Mouse (Mus musculus) midbrain, embryonic 16.5 days (tissue): Measurements from ENCODE around the gene Ppp2r5a. TPM values are rescaled to one million over a fixed set of nuclear protein-coding genes. Genes with fewer than 3 reads are reported as not detected.

ENCODE experiments used
- ATAC-seq: fragments of 200-750 bp; cut with Nextera tagmentation; 2 replicates; pipeline ENCODE4 v1.8.0; 2017; ENCODE audit warnings: moderate TSS enrichment
- H3K27ac ChIP-seq: fragments of 300-500 bp; sonication (generic); 2 replicates; pipeline ENCODE4 v1.5.1; 2014; ENCODE audit warnings: mild to moderate bottlenecking, low read length, mixed read lengths
- H3K27me3 ChIP-seq: fragments of 300-500 bp; sonication (generic); 2 replicates; pipeline ENCODE4 v1.6.1; 2014; ENCODE audit warnings: low read depth, low read length, mixed read lengths; ENCODE audit not compliant: control insufficient read depth, insufficient read depth
- H3K36me3 ChIP-seq: fragments of 300-500 bp; sonication (generic); 2 replicates; pipeline ENCODE4 v1.6.1; 2014; ENCODE audit warnings: mild to moderate bottlenecking, low read length, moderate library complexity, mixed read lengths; ENCODE audit not compliant: control insufficient read depth, insufficient read depth
- H3K4me1 ChIP-seq: fragments of 300-500 bp; sonication (generic); 2 replicates; pipeline ENCODE4 v1.6.1; 2014; ENCODE audit warnings: mild to moderate bottlenecking, low read length, mixed read lengths; ENCODE audit not compliant: control insufficient read depth, insufficient read depth
- H3K4me2 ChIP-seq: fragments of 300-500 bp; sonication (generic); 2 replicates; pipeline ENCODE4 v1.6.1; 2014; ENCODE audit warnings: mild to moderate bottlenecking, low read length, mixed read lengths
- H3K4me3 ChIP-seq: fragments of 300-500 bp; sonication (generic); 2 replicates; pipeline ENCODE4 v1.5.1; 2014; ENCODE audit warnings: low read depth, mild to moderate bottlenecking, low read length, moderate library complexity, mixed read lengths
- H3K9ac ChIP-seq: fragments of 300-500 bp; sonication (generic); 2 replicates; pipeline ENCODE4 v1.6.1; 2014; ENCODE audit warnings: low read depth, low read length, mixed read lengths
- H3K9me3 ChIP-seq: fragments of 300-500 bp; sonication (generic); replicated peaks from 2 replicates; pipeline ENCODE4 v1.6.1; 2014; ENCODE audit warnings: mild to moderate bottlenecking, low read length, mixed read lengths; ENCODE audit not compliant: control insufficient read depth, poor library complexity, severe bottlenecking
- WGBS: fragments of 180-500 bp; shearing (Covaris S2); extraction: QIAGEN DNeasy Blood & Tissue Kit; methylation state at CpG from one replicate; pipeline ENCODE4 v1.1.7; 2014; 5-methylcytosine and 5-hydroxymethylcytosine counted together
- polyA plus RNA-seq: library from polyadenylated mRNA; unstranded; fragments of >200 nt; fragmentation: Nextera tagmentation; extraction: Ambion mirVana; gene quantifications from 2 replicates; pipeline ENCODE4 v1.2.1, GENCODE M21; 2015

The Ppp2r5a gene
- polyA plus RNA-seq, 1 experiment from 2014 or later, result 6.5 TPM

DNA sequence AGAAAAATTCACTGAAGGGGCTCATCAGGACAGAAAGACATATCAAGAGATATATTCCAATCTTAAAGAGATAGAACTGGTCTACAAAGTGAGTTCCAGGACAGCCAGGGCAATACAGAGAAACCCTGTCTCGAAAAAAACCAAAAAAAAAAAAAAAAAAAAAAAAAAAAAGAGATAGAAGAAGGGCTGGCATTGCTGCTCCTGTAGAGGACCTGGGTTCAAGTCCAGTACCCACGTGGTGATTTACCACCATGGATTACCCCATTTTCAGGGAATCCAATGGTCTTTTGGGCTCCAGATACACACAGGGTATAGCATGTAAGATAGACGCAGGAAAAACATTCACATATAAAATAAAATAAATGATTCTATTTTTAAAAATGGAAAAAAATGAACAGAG, 22.2 kb downstream of the Ppp2r5a start:
- ATAC-seq, result no peak
- Histone ChIP-seq H3K36me3 (no peaks in the 10 kb centered on the region), H3K4me1 (0 out of 2 replicates have a peak, but pooled peaks cover 2% of the 10 kb centered on the region), H3K27me3 (no peaks in the 10 kb centered on the region), H3K4me2 (no peak overlapping the region), H3K27ac (no peak overlapping the region), H3K9me3 (no peaks in the 10 kb centered on the region), H3K4me3 (no peak overlapping the region), H3K9ac (no peak overlapping the region)
- 89% methylated on average over 3 of the region's 3 CpGs for WGBS

DNA sequence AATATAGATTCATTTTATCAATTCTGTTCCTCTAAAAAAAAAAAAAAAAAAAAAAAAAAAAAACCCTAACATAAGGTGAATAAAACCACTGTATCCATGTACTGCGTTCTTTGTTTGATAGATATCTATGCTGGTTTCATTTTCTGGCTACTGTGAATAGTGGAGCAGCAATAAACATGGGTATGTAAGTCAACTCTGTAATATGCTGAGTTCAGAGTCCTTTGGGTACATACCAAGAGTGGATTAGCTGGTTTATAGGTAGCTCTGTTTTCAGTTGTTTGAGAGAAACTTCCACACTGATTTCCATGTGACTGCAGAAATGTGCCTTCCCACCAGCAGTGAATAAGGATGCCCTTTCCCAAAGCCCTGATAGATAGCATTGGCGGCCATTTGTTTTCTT, 25.0 kb downstream of the Ppp2r5a start:
- Histone ChIP-seq H3K9me3 (no peaks in the 10 kb centered on the region), H3K36me3 (no peaks in the 10 kb centered on the region), H3K4me3 (no peak overlapping the region), H3K4me2 (no peak overlapping the region), H3K27ac (no peak overlapping the region), H3K4me1 (0 out of 2 replicates have a peak, but pooled peaks cover 2% of the 10 kb centered on the region), H3K27me3 (no peaks in the 10 kb centered on the region), H3K9ac (no peak overlapping the region)
- ATAC-seq, result no peak
- WGBS, result 96% methylated on average over 2 of the region's 2 CpGs

GRCm38 (mm10) chr1:191375644-191375998, 27.5 kb downstream of the Ppp2r5a start:
- Histone ChIP-seq H3K9me3 (no peaks in the 10 kb centered on the region), H3K4me2 (no peak overlapping the region), H3K36me3 (no peaks in the 10 kb centered on the region), H3K9ac (no peak overlapping the region), H3K27ac (no peak overlapping the region), H3K4me3 (no peak overlapping the region), H3K27me3 (no peaks in the 10 kb centered on the region), H3K4me1 (no peaks in the 10 kb centered on the region)
- no peak for ATAC-seq
- 94% methylated on average over 5 of the region's 5 CpGs for WGBS

GRCm38 (mm10) chr1:191374993-191375643, 28.0 kb downstream of the Ppp2r5a start:
- H3K4me2 ChIP-seq, result no peak overlapping the region
- WGBS, result 95% methylated on average over 10 of the region's 10 CpGs
- H3K4me3 ChIP-seq, result no peak overlapping the region
- H3K36me3 ChIP-seq, result no peaks in the 10 kb centered on the region
- H3K27me3 ChIP-seq, result no peaks in the 10 kb centered on the region
- no peak for ATAC-seq
- no peak overlapping the region for H3K9ac ChIP-seq
- H3K9me3 ChIP-seq, result no peaks in the 10 kb centered on the region
- no peaks in the 10 kb centered on the region for H3K4me1 ChIP-seq
- H3K27ac ChIP-seq, result no peak overlapping the region

DNA sequence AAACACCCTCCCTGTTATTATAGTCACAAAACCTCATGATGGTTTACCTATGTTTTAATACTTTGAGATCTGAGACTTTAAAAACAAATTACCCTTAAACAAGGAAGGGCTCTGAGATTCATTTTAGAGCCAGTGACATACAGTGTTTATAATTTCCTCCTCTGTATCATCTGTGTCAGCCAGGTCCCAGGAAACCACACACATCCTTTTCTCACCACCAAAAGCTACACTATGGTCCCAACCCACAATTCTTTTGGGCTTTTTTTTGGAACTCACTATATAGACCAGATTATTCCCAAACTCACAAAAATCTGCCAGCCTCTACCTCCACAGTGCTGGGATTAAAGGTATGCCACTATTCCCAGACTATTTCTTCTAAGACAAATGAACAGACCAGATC, 33.9 kb downstream of the Ppp2r5a start:
- Histone ChIP-seq H3K9ac (no peak overlapping the region), H3K36me3 (no peaks in the 10 kb centered on the region), H3K4me2 (no peak overlapping the region), H3K4me1 (no peaks in the 10 kb centered on the region), H3K27ac (no peak overlapping the region), H3K9me3 (no peaks in the 10 kb centered on the region), H3K27me3 (no peaks in the 10 kb centered on the region), H3K4me3 (no peak overlapping the region)
- no peak for ATAC-seq

DNA sequence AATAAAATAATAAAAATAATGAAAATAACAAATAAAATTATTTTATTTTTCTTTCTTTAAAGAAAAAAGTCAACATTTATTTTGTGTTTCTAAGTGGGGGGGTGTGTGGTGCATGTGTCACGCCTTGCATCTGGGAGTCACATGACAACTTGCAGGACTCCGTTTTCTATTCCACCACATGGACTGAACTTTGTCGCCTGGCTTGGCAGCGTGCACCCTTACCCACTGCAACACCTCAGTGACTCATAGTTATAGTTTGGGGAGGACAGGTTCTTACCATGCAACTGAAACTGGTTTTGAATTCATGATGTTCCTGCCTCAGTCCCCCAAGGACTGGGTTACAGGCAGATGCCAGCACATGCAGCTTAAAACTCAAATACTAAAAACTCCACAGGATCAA, 34.9 kb downstream of the Ppp2r5a start:
- no peaks in the 10 kb centered on the region for H3K27me3 ChIP-seq
- WGBS, result 94% methylated on average over 4 of the region's 4 CpGs
- no peaks in the 10 kb centered on the region for H3K36me3 ChIP-seq
- no peaks in the 10 kb centered on the region for H3K4me1 ChIP-seq
- no peak for ATAC-seq
- H3K4me2 ChIP-seq, result no peak overlapping the region
- H3K4me3 ChIP-seq, result no peak overlapping the region
- no peak overlapping the region for H3K9ac ChIP-seq
- no peaks in the 10 kb centered on the region for H3K9me3 ChIP-seq
- H3K27ac ChIP-seq, result no peak overlapping the region

- no peaks in the 10 kb centered on the region for H3K36me3 ChIP-seq
- no peaks in the 10 kb centered on the region for H3K9me3 ChIP-seq
- H3K9ac ChIP-seq, result no peak overlapping the region
- no peak overlapping the region for H3K4me3 ChIP-seq
- H3K4me2 ChIP-seq, result no peak overlapping the region
- no peak for ATAC-seq
- H3K4me1 ChIP-seq, result no peaks in the 10 kb centered on the region
- H3K27ac ChIP-seq, result no peak overlapping the region
- WGBS, result 78% methylated on average over 4 of the region's 4 CpGs
- H3K27me3 ChIP-seq, result no peaks in the 10 kb centered on the region
Measured at GRCm38 (mm10) chr1:191364477-191364876, 38.6 kb downstream of the Ppp2r5a start.

DNA sequence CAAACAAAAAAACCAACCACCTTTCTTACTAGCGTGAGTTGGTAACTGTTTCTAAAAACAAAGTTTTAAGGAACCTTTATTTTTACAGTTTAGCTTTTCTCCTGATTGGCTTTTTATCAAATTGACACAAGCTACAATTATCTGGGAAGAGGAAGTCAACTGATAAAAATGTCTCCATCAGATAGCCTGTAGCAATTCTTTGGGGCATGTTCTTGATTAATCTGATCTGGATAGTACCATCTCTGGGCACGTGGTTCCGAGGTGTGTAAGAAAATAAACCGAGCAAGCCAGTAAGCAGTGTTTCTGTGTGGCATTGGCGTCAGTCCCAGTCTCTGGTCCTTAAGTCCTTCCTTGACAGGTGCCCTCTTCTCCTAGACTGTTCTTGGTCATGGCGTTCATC, 40.7 kb downstream of the Ppp2r5a start:
- WGBS, result 94% methylated on average over 6 of the region's 6 CpGs

GRCm38 (mm10) chr1:191359478-191359877, 43.6 kb downstream of the Ppp2r5a start:
- peaks cover 7% of the 10 kb centered on the region; the same call in 1 of the 2 replicates for H3K36me3 ChIP-seq
- H3K4me2 ChIP-seq, result no peak overlapping the region
- WGBS, result 90% methylated on average over 7 of the region's 7 CpGs
- no peak overlapping the region for H3K27ac ChIP-seq
- no peak overlapping the region for H3K9ac ChIP-seq
- no peaks in the 10 kb centered on the region for H3K4me1 ChIP-seq
- no peaks in the 10 kb centered on the region for H3K27me3 ChIP-seq
- ATAC-seq, result no peak
- no peak overlapping the region for H3K4me3 ChIP-seq
- H3K9me3 ChIP-seq, result no peaks in the 10 kb centered on the region

More for the DNA sequence above, 40.7 kb downstream of the Ppp2r5a start:
- Histone ChIP-seq H3K4me3 (no peak overlapping the region), H3K4me1 (no peaks in the 10 kb centered on the region), H3K4me2 (no peak overlapping the region), H3K9me3 (no peaks in the 10 kb centered on the region), H3K27ac (no peak overlapping the region), H3K9ac (no peak overlapping the region), H3K36me3 (no peaks in the 10 kb centered on the region), H3K27me3 (no peaks in the 10 kb centered on the region)
- no peak for ATAC-seq
